Mouse (Mus musculus): ENCODE measurements around the gene Haao. TPM values are rescaled to one million over a fixed set of nuclear protein-coding genes. Genes with fewer than 3 reads are reported as not detected.

Haao gene
- total and polyA plus RNA-seq, 2 experiments from 2014 or later = 0.28 to 1.3 TPM

- ATAC-seq = peak; percentile 50; the same call in 1 of the 2 replicates
- no peak for TF ChIP-seq CTCF (IDR thresholded peaks at IDR 0.05; ENCODE audit: low read depth)
- 0 out of 2 replicates have a peak overlapping the region, but pooled peaks have one; percentile 9 for H3K27ac ChIP-seq
Measured at GRCm38 (mm10) chr17:83849081-83849675, 1.4 kb upstream of the Haao start.

GRCm38 (mm10) chr17:83848482-83848881 lies 719 bp upstream of the Haao start:
- H3K9ac ChIP-seq (replicated peaks; ENCODE audit: low read length) = no peak overlapping the region
- DNase-seq (ENCODE audit: low spot score) (no peak), ATAC-seq (no peak)
- no peaks in the 10 kb centered on the region for H3K36me3 ChIP-seq (ENCODE audit: insufficient read depth, low read length)
- WGBS = 70% methylated on average over 4 of the region's 4 CpGs
- no peak overlapping the region for H3K27ac ChIP-seq
- TF ChIP-seq CTCF (IDR thresholded peaks at IDR 0.05; ENCODE audit: low read depth) = no peak
- H3K4me2 ChIP-seq (ENCODE audit: low read depth, low read length) = no peak overlapping the region
- no peaks in the 10 kb centered on the region for H3K27me3 ChIP-seq (ENCODE audit: insufficient read depth, low read length)
- H3K4me3 ChIP-seq (ENCODE audit: low read length) = no peak overlapping the region
- no peaks in the 10 kb centered on the region for H3K9me3 ChIP-seq (ENCODE audit: low read length)
- H3K4me1 ChIP-seq (ENCODE audit: insufficient read depth, low read length) = no peaks in the 10 kb centered on the region

More at GRCm38 (mm10) chr17:83849081-83849675, 1.4 kb upstream of the Haao start:
- Histone ChIP-seq H3K27me3 (ENCODE audit: insufficient read depth, low read length) (no peaks in the 10 kb centered on the region), H3K4me1 (ENCODE audit: insufficient read depth, low read length) (no peaks in the 10 kb centered on the region), H3K4me3 (ENCODE audit: low read length) (no peak overlapping the region), H3K4me2 (ENCODE audit: low read depth, low read length) (no peak overlapping the region), H3K36me3 (ENCODE audit: insufficient read depth, low read length) (no peaks in the 10 kb centered on the region), H3K9ac (replicated peaks; ENCODE audit: low read length) (no peak overlapping the region), H3K9me3 (ENCODE audit: low read length) (no peaks in the 10 kb centered on the region)
- peak; percentile 37 for DNase-seq (ENCODE audit: low spot score)
- 39% methylated on average over 12 of the region's 12 CpGs for WGBS

- 92% methylated on average over 6 of the region's 6 CpGs for WGBS
- no peak overlapping the region for H3K4me2 ChIP-seq (ENCODE audit: low read depth, low read length)
- TF ChIP-seq CTCF (IDR thresholded peaks at IDR 0.05; ENCODE audit: low read depth) = no peak
Measured at GRCm38 (mm10) chr17:83847100-83847499, 663 bp downstream of the Haao start.

GRCm38 (mm10) chr17:83846301-83847021 lies 1.3 kb downstream of the Haao start:
- 82% methylated on average over 21 of the region's 21 CpGs for WGBS
- ATAC-seq (no peak), DNase-seq (ENCODE audit: low spot score) (no peak)
- H3K27ac ChIP-seq = no peak overlapping the region
- no peaks in the 10 kb centered on the region for H3K4me1 ChIP-seq (ENCODE audit: insufficient read depth, low read length)
- no peak overlapping the region for H3K4me3 ChIP-seq (ENCODE audit: low read length)
- H3K27me3 ChIP-seq (ENCODE audit: insufficient read depth, low read length) = no peaks in the 10 kb centered on the region
- TF ChIP-seq CTCF (IDR thresholded peaks at IDR 0.05; ENCODE audit: low read depth) = no peak
- no peak overlapping the region for H3K9ac ChIP-seq (replicated peaks; ENCODE audit: low read length)
- H3K36me3 ChIP-seq (ENCODE audit: insufficient read depth, low read length) = no peaks in the 10 kb centered on the region
- H3K4me2 ChIP-seq (ENCODE audit: low read depth, low read length) = no peak overlapping the region
- no peaks in the 10 kb centered on the region for H3K9me3 ChIP-seq (ENCODE audit: low read length)

More at GRCm38 (mm10) chr17:83847100-83847499, 663 bp downstream of the Haao start:
- no peaks in the 10 kb centered on the region for H3K27me3 ChIP-seq (ENCODE audit: insufficient read depth, low read length)
- H3K4me3 ChIP-seq (ENCODE audit: low read length) = no peak overlapping the region
- DNase-seq (ENCODE audit: low spot score) (no peak), ATAC-seq (no peak)
- no peaks in the 10 kb centered on the region for H3K4me1 ChIP-seq (ENCODE audit: insufficient read depth, low read length)
- H3K27ac ChIP-seq = no peak overlapping the region
- no peak overlapping the region for H3K9ac ChIP-seq (replicated peaks; ENCODE audit: low read length)
- H3K9me3 ChIP-seq (ENCODE audit: low read length) = no peaks in the 10 kb centered on the region
- no peaks in the 10 kb centered on the region for H3K36me3 ChIP-seq (ENCODE audit: insufficient read depth, low read length)

GRCm38 (mm10) chr17:83845538-83845937 lies 2.2 kb downstream of the Haao start:
- no peak for TF ChIP-seq CTCF (IDR thresholded peaks at IDR 0.05; ENCODE audit: low read depth)
- WGBS = 87% methylated on average over 8 of the region's 8 CpGs
- ATAC-seq = no peak
- Histone ChIP-seq H3K9ac (replicated peaks; ENCODE audit: low read length) (no peak overlapping the region), H3K27me3 (ENCODE audit: insufficient read depth, low read length) (no peaks in the 10 kb centered on the region), H3K36me3 (ENCODE audit: insufficient read depth, low read length) (no peaks in the 10 kb centered on the region), H3K9me3 (ENCODE audit: low read length) (no peaks in the 10 kb centered on the region), H3K4me1 (ENCODE audit: insufficient read depth, low read length) (no peaks in the 10 kb centered on the region), H3K4me3 (ENCODE audit: low read length) (no peak overlapping the region), H3K27ac (no peak overlapping the region), H3K4me2 (ENCODE audit: low read depth, low read length) (no peak overlapping the region)
- no peak for DNase-seq (ENCODE audit: low spot score)

GRCm38 (mm10) chr17:83843780-83844179 lies 4.0 kb downstream of the Haao start:
- no peaks in the 10 kb centered on the region for H3K36me3 ChIP-seq (ENCODE audit: insufficient read depth, low read length)
- H3K9me3 ChIP-seq (ENCODE audit: low read length) = no peaks in the 10 kb centered on the region
- ATAC-seq = no peak
- no peaks in the 10 kb centered on the region for H3K4me1 ChIP-seq (ENCODE audit: insufficient read depth, low read length)
- DNase-seq (ENCODE audit: low spot score) = no peak
- 61% methylated on average over 7 of the region's 7 CpGs for WGBS
- no peak for TF ChIP-seq CTCF (IDR thresholded peaks at IDR 0.05; ENCODE audit: low read depth)
- no peak overlapping the region for H3K4me3 ChIP-seq (ENCODE audit: low read length)
- no peak overlapping the region for H3K9ac ChIP-seq (replicated peaks; ENCODE audit: low read length)
- H3K4me2 ChIP-seq (ENCODE audit: low read depth, low read length) = no peak overlapping the region
- no peak overlapping the region for H3K27ac ChIP-seq
- H3K27me3 ChIP-seq (ENCODE audit: insufficient read depth, low read length) = no peaks in the 10 kb centered on the region

GRCm38 (mm10) chr17:83841011-83841410 lies 6.8 kb downstream of the Haao start:
- Histone ChIP-seq H3K4me3 (ENCODE audit: low read length) (no peak overlapping the region), H3K27ac (no peak overlapping the region), H3K9me3 (ENCODE audit: low read length) (no peaks in the 10 kb centered on the region), H3K36me3 (ENCODE audit: insufficient read depth, low read length) (no peaks in the 10 kb centered on the region), H3K27me3 (ENCODE audit: insufficient read depth, low read length) (no peaks in the 10 kb centered on the region), H3K4me1 (ENCODE audit: insufficient read depth, low read length) (no peaks in the 10 kb centered on the region), H3K4me2 (ENCODE audit: low read depth, low read length) (no peak overlapping the region), H3K9ac (replicated peaks; ENCODE audit: low read length) (no peak overlapping the region)
- DNase-seq (ENCODE audit: low spot score) (no peak), ATAC-seq (no peak)
- WGBS = 83% methylated on average over 5 of the region's 5 CpGs
- TF ChIP-seq CTCF (IDR thresholded peaks at IDR 0.05; ENCODE audit: low read depth) = no peak
